Mouse (Mus musculus): ENCODE results near the gene Dffb.

- TF ChIP-seq CTCF (IDR thresholded peaks at IDR 0.05; ENCODE audit: borderline replicate concordance, insufficient read depth, low read length) (no peak), POLR2A (IDR thresholded peaks at IDR 0.05; ENCODE audit: low read depth, low read length) (0 out of 2 replicates have a peak, but pooled peaks have one; percentile 18)
These were observed 46.5 kb upstream of the Dffb start for GRCm38 (mm10) chr4:154021432-154021831.

Measured in embryonic fibroblast, embryonic 13.5 days (primary cell).